Mouse (Mus musculus) G1E-ER4 (cell line): Measurements from ENCODE around the gene 3110018I06Rik. TPM values are rescaled to one million over a fixed set of nuclear protein-coding genes. Genes with fewer than 3 reads are reported as not detected.

Source experiments
- GATA1 ChIP-seq: IDR thresholded peaks from one replicate; pipeline ENCODE4 v1.8.0; 2012; ENCODE audit warnings: low read length, inconsistent platforms
- polyA plus RNA-seq: library from polyadenylated mRNA; stranded (reverse); fragments of >175 nt; gene quantifications from 2 replicates; pipeline ENCODE4 v1.2.3, GENCODE M21; 2012

The 3110018I06Rik gene
- polyA plus RNA-seq, result not detected in 2 replicates

DNA sequence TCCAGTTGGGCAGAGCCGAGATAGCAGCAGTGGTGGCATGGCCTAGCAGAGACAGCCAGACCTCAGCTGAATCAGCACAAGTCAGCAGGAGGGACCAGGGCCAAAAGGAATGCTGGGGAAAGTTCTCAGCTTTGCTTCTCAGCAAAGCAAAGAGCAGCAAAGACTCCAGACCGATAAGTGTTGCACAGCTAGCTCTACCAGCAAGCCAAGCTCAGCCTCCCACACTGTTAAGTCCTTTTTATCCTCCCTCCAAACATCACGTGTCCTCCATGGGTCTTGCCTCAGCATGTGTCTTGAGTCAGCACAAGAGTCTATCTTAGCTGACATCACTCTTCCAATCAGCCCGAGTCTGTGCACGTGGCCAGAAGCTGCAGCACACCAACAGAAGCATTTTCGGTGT lies at the start of gene 3110018I06Rik:
3110018I06Rik (plus strand) TSS at position 262 of the 400 bp plus-strand sequence.
- TF ChIP-seq GATA1, result no peak

DNA sequence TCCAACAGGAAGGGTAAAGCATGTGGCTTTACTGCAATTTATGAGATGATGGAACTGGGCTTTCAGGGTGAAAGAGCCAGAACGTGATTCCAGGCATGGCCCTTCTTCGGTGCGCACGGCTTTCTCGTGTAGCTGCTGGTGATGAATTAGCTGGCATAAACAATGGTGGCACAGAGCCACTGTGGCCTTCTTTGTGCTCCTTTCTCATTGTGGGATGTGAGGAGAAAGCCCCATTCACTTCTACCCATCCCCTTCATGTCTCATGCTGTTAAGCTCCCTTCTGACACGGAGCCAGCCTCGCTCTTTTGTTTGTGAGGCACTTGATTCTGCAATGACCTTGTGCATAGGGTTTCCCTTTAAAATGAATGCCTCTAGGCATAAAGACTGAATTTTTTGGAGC lies 43.8 kb upstream of the 3110018I06Rik start:
- TF ChIP-seq GATA1, result no peak

DNA sequence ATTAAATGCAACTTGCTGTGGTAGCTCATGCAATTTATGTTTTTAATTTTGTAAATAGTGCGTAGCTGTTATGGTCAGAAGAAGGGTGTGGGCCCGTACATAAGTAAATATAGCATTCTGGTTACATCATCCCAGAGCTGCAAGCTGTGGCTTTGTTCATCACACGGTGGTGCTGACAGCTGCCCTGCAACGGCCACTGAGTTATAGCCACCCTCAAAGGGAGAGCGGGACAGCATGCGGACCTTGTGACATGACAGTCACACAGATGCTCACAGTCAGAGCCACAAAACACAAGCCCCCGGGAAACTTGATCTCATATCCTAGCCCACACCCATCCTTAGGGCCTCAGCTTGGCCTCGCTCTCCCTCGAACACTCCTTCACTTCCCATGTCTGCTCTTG lies 30.6 kb upstream of the 3110018I06Rik start:
- no peak for TF ChIP-seq GATA1

DNA sequence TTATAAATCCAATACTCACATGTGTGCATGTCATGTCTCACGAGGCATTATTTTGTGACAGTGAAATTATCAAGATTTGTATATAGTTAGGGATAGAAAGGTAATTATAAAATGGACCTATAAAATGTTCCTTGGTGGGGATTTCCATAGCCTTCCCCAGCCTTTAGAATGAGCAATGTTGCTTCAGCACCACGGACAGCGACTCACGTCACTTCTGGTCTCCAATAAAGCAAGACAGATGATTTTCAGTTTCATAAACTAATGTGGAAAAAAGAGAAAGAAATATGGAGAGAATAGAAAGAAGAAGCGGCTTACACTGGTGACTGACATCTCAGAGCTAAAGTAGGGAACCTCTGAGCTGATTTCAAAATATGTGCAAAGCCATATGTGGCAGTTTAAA lies 23.7 kb upstream of the 3110018I06Rik start:
- TF ChIP-seq GATA1, result no peak

DNA sequence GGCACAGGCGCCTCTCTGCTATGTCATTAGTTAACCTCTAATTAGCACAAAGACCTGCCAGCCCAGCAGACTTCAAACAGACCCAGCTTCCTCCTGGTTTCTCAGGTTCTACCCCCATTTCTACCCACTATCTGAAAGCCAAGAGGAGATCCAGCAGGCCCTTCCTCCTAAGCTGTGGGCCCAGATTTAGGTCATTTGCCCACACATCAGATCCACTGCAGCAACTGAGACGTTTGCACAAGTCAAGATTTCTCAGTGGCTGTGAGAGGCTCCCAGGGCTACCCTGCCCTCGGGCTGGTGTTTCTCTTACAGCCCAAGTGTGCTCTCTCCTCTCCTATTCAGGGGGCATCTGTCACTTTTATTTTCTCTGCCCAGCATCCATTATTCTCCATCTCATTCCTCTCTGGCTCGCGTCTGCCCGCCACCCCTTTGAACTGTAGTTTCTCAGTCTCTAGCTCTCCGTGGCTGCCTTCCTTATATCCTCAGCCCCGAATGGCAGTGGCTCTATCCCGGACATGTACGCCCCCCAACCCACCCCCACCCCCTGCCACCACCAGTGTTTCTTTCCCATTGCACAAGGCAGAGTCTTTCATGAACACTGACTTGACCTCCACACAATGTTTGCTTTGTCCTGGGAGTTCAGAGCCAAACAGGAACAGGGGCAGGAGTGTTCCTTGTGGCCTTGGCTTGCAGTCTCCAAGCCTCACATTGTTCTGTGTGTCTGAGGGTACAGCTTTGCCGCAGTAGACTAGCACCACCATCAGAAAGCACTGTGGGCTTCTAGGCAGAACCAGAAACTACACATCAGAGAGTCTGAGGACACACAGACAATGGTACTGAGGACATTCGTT lies 11.8 kb upstream of the 3110018I06Rik start:
- TF ChIP-seq GATA1, result no peak

DNA sequence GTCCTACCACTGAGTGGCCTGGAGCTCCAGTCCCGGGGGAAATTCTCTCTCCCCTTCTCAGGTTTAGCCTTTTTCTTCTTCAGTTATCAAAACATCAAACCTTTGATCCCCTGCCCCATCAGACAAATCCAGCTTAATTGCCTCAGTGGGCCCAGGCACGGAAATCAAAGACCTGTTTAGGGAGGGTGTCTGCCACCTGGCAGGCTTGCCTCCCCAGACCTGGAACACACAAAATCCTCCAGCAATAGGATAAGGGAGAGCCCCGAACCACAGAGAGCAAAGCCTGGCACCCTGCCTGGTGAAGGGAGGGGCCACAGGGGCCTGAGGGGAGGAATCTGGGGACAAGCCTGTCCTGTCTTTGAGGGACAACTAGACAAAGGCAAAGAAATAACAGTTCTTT lies 9.1 kb upstream of the 3110018I06Rik start:
- no peak for TF ChIP-seq GATA1

DNA sequence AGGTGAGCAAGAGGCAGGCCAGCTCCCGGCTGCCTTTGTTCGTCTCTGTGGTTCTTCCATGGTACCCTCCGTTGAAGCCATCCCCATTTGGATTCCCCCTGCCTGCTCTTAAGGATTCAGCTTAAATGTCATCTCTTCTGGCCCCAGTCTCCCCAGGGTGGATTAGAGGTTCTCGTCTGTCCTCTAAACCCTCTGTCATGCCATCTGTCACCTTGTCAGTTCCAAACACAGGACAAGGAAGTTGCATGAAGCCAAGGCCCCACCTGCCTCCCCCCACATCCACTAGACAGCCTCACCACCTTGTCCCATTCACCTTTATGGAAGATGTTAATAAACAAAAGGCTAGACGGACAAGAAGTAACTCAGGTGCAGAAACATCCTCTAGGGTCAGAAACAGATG lies 5.4 kb upstream of the 3110018I06Rik start:
- TF ChIP-seq GATA1, result no peak

DNA sequence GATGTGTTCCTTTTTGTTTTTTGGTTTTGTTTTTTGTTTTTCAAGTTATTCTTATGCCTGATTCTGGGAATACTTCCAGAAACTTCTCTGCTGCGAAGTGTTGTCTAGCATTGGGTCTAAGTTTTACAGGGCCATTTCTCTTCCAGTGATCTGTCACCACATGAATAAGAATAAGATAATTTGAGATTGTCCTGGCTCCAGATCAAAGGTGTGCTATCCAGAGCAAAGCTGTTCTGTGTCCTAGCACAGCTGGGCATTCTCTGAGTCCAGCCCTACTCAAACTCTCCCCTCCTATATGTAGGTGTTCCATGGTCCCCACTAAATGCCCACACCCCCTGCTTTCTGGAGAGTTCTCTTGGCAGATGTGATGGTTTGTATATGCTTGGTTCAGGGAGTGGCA lies 2.9 kb downstream of the 3110018I06Rik start:
- no peak for TF ChIP-seq GATA1

DNA sequence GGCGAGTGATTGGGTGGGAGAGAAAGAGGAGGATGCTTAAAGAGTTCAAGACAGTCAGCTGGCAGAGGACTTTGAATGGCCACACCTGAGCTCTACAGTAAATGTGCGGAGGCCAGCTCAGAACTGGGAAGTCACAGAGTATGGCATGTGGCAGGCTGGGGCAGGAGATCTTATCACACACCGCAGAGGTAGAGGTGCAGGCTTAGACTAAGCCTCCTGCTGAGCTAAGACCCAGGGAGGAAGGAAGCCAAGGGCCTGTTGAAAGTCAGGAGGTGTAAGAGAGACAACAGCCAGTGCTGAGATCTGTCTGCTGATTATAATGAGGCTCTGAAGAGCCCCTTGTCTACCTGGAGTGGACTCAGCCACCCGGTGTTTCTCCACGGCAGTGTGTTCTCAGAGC lies 8.5 kb downstream of the 3110018I06Rik start:
- TF ChIP-seq GATA1, result no peak

DNA sequence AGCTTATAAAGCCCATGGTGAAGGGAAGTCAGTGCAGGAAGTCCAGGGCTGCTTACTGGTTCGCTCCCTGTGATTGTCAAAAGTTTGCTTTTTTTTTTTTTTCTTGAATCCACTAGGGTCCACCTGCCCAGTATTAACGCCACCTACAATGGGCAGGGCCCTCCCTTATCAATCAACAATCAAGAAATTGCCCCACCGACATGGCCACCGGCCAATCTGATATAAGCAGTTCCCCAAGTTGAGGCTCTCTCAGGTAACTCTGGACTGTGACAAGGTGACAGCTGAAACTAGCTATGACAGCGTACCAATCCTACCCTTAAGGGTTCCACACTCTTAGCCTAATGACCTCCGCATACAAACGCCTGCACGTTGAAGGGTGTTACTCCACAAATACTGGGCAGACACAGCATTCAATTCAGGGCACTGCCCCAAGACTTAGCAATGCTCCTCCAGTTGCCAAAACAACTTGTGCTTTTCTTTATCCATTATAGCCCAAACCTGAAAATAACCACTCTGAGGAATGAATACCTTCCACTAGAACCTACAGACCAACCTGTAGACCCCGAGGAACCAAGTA lies 21.3 kb downstream of the 3110018I06Rik start:
- TF ChIP-seq GATA1, result no peak

DNA sequence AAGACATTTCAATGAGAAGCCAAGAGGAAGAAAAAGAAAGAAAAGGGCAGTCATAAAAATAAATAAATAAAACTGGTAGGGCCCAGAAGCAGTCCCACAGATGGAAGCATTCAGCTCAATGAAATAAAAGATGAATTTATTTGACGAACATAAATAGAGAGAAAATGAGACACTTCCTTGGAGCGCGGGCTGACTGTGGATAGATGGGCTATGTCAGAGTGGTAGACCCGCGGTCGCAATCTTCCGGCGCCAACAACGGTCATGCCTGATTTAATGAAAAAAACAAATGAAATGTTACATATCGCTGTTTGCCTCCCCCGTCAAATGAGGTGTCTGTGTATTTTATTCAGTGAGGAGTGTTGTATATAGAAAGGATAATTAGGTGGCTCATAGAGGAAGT lies 22.7 kb downstream of the 3110018I06Rik start:
- no peak for TF ChIP-seq GATA1

DNA sequence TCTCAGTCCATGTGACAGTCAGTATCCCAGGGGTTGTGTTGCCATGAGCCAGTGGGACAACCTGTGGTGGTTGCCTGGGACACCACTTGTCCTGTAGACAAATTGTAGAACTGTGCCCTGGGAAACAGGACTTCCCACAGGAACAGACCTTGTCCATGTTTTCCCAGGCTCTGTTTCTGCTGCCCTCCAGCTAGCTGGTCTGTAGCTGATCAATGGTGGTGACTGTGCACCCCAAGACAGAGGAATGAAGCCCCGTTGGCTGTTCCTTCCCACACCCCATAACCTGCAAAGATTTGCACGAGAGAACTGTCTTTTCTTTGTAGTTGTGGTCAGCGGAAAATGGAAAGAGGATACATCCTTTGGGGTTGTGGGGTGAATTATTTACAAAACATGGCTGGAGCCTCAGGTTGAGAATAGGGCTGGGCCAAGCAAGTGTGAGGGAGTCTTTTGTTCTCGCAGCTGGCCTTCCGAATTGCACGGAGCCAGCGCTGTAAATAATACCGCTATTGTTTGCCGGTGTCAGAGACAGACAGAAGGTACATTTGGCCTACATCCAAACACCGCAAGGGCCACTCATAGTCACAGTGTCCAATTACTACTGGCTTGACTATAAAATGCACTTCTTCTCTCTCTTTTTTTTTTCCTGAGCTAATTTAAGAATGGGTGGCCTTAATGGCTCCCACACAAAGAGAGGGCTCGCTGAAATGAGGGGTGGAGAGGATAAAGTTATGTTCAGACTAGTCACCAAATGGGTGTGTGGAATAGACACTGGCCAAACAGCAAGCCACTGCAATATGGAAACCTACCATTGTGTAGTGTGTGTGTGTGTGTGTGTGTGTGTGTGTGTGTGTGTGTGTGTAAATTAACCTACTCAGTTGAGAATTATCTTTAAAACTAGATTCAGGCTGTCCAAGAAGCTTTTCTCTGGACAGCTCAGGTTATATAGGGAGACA lies 28.1 kb downstream of the 3110018I06Rik start:
- no peak for TF ChIP-seq GATA1

DNA sequence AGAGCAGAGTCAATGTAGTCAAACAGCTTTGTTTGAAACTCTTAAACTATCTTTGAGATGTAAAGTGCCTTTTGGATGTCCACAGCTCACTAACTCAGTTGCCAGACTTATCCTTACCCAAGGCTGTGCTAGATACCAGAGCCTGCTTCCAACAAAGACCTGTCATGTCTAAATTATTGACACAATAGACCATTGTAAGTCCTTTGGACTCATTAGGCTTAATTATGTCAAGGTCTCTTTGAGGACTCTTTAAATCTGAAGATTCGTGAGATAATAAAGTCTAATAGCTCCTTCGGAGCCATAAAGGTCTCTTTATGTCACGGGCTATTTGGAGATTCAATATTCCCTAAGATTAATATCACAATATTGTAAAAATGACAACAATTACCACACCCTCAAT lies 32.5 kb downstream of the 3110018I06Rik start:
- no peak for TF ChIP-seq GATA1

DNA sequence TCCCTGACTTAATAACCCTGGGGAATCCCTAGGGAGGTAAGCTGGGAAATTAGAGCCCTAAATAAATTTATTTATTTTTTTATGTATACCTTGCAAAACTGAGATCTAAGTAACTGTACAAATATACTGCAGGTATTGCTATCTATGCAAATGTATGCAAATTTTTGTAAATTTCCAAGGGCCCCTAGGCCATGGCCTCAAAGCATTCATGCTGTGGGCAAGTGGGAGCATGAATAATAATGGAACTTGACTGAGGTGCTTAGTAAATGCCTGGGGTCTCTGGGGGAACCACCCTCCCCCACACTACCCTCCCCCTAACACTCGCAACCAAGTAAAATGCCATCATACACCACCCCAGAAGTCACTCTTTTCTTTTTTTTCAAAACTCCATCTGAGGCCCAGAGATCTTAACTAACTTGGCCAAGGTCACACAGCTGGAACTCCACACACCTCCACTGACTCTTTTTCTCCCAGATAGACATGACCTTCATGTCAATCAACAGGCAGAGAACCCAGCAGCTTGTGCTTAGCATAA lies 40.0 kb downstream of the 3110018I06Rik start:
- TF ChIP-seq GATA1, result no peak

DNA sequence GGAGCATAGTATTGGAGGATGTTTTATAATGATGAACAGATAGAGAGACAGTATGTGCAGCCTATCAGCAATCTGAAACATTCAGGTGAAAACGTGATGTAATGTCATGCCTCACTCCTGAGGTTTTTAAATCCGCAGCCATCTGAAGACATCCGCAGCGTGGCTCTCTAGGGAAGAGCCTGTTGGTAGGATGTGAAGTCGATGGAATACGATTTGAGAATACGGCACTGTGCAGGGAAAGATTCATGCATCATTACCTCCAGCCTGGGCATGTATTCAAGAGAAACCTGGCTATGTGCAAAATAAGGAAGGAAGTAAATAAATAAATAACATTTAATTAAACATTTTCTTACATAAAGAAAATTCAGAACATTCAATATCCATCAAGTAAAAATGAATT lies 44.4 kb downstream of the 3110018I06Rik start:
- TF ChIP-seq GATA1, result no peak
